8 mouse cellular contexts compared by ENCODE assay signal in genomic region chr2:118597673-118598568, GRCm38 (mm10). TPM values are rescaled to one million over a fixed set of nuclear protein-coding genes. Genes with fewer than 3 reads are reported as not detected.
DNase-seq lines count a peak whose midpoint lies in the region; ATAC-seq and TF ChIP-seq lines count a peak whose summit lies in the region.

Gene Bub1b (plus strand): TSS chr2:118598211.

- no peaks in the 10 kb centered on the region for H3K9me3 ChIP-seq in embryonic facial prominence, embryonic 15.5 days (replicated peaks)
- no peaks in the 10 kb centered on the region for H3K9me3 ChIP-seq in limb, embryonic 14.5 days (ENCODE audit: control insufficient read depth, low read length)
- no peaks in the 10 kb centered on the region for H3K9me3 ChIP-seq in midbrain, postnatal 0 days (ENCODE audit: low read length)

- H3K27me3 ChIP-seq in embryonic facial prominence, embryonic 15.5 days: no peaks in the 10 kb centered on the region
- no peaks in the 10 kb centered on the region for H3K27me3 ChIP-seq in limb, embryonic 14.5 days (ENCODE audit: control insufficient read depth, insufficient read depth, low read length)
- H3K27me3 ChIP-seq in midbrain, postnatal 0 days (ENCODE audit: insufficient read depth, low read length): no peaks in the 10 kb centered on the region

- 5% methylated on average over 41 of the region's 41 CpGs for WGBS in bone marrow, adult 2 months
- WGBS in embryonic facial prominence, embryonic 15.5 days: 5% methylated on average over 41 of the region's 41 CpGs
- 5% methylated on average over 41 of the region's 41 CpGs for WGBS in limb, embryonic 14.5 days
- 6% methylated on average over 41 of the region's 41 CpGs for WGBS in midbrain, postnatal 0 days

- H3K36me3 ChIP-seq in embryonic facial prominence, embryonic 15.5 days: peaks cover 11% of the 10 kb centered on the region; the same call in 1 of the 2 replicates
- peaks cover 18% of the 10 kb centered on the region for H3K36me3 ChIP-seq in limb, embryonic 14.5 days (ENCODE audit: control insufficient read depth, insufficient read depth, low read length)
- no peaks in the 10 kb centered on the region for H3K36me3 ChIP-seq in midbrain, postnatal 0 days (ENCODE audit: insufficient read depth, low read length)

- peak; percentile 6; the same call in 1 of the 2 replicates for TF ChIP-seq POLR2A in bone marrow, adult 2 months (IDR thresholded peaks at IDR 0.05; ENCODE audit: borderline replicate concordance, control insufficient read depth, low read depth, low read length)
- TF ChIP-seq POLR2A in limb, embryonic 14.5 days (IDR thresholded peaks at IDR 0.05; ENCODE audit: borderline replicate concordance, extremely low read depth, insufficient read depth, insufficient read length): peak; percentile 31; the same call in 1 of the 2 replicates

- TF ChIP-seq CTCF in bone marrow, adult 2 months (IDR thresholded peaks at IDR 0.05; ENCODE audit: control insufficient read depth, insufficient read depth, low read length): no peak
- no peak for TF ChIP-seq CTCF in midbrain, postnatal 0 days (IDR thresholded peaks at IDR 0.05)

- H3K4me2 ChIP-seq in embryonic facial prominence, embryonic 15.5 days (replicated peaks): peak within 1 kb of the TSS; percentile 72
- H3K4me2 ChIP-seq in limb, embryonic 14.5 days (replicated peaks; ENCODE audit: low read depth, low read length, severe bottlenecking): peak within 1 kb of the TSS; percentile 85
- peak within 1 kb of the TSS; percentile 75 for H3K4me2 ChIP-seq in midbrain, postnatal 0 days (ENCODE audit: low read depth, low read length, poor library complexity, severe bottlenecking)

- H3K4me1 ChIP-seq in bone marrow, adult 2 months (ENCODE audit: control insufficient read depth, insufficient read depth, low read length): peaks cover 6% of the 10 kb centered on the region
- H3K4me1 ChIP-seq in embryonic facial prominence, embryonic 15.5 days: peaks cover 25% of the 10 kb centered on the region
- H3K4me1 ChIP-seq in limb, embryonic 14.5 days (ENCODE audit: control insufficient read depth, insufficient read depth, low read length): peaks cover 18% of the 10 kb centered on the region
- H3K4me1 ChIP-seq in midbrain, postnatal 0 days (ENCODE audit: insufficient read depth, low read length): no peaks in the 10 kb centered on the region

- peak; percentile 94 for ATAC-seq in embryonic facial prominence, embryonic 15.5 days (ENCODE audit: insufficient number of reproducible peaks, low FRiP score, low TSS enrichment, low read depth)
- ATAC-seq in limb, embryonic 14.5 days (ENCODE audit: low FRiP score, low read depth): peak; percentile 98
- peak; percentile 96 for ATAC-seq in midbrain, postnatal 0 days (ENCODE audit: low FRiP score)

- H3K4me3 ChIP-seq in bone marrow, adult 2 months (replicated peaks; ENCODE audit: control insufficient read depth, low read depth, low read length): peak within 1 kb of the TSS; percentile 94
- H3K4me3 ChIP-seq in embryonic facial prominence, embryonic 15.5 days (replicated peaks): peak within 1 kb of the TSS; percentile 64
- H3K4me3 ChIP-seq in limb, embryonic 14.5 days (replicated peaks; ENCODE audit: low read length): peak within 1 kb of the TSS; percentile 63
- H3K4me3 ChIP-seq in midbrain, postnatal 0 days (ENCODE audit: low read depth, low read length): peak within 1 kb of the TSS; percentile 52

- H3K27ac ChIP-seq in bone marrow, adult 2 months (ENCODE audit: control insufficient read depth, insufficient read depth, low read depth, low read length, poor library complexity): peak within 1 kb of the TSS; percentile 28
- H3K27ac ChIP-seq in embryonic facial prominence, embryonic 15.5 days (replicated peaks): 0 out of 2 replicates have a peak within 1 kb of the TSS, but pooled peaks have one; percentile 1
- no peak within 1 kb of the TSS for H3K27ac ChIP-seq in limb, embryonic 14.5 days (replicated peaks; ENCODE audit: low read depth, low read length)
- no peak within 1 kb of the TSS for H3K27ac ChIP-seq in midbrain, postnatal 0 days (ENCODE audit: low read depth, low read length)

- DNase-seq in 416B (ENCODE audit: low read depth): peak; percentile 95
- DNase-seq in heart, adult 8-10 months (ENCODE audit: low spot score): peak; percentile 92
- DNase-seq in kidney, adult 9 months: peak; percentile 92
- DNase-seq in limb, embryonic 14.5 days (ENCODE audit: low spot score): peak; percentile 96
- peak; percentile 96 for DNase-seq in midbrain, postnatal 0 days (ENCODE audit: low spot score)
- peak; percentile 78 to 90 for DNase-seq in spleen, postnatal 14 days (ENCODE audit: low spot score in 2 of 2)

- H3K9ac ChIP-seq in embryonic facial prominence, embryonic 15.5 days: peak within 1 kb of the TSS; percentile 70
- H3K9ac ChIP-seq in limb, embryonic 14.5 days (ENCODE audit: low read depth, low read length, severe bottlenecking): peak within 1 kb of the TSS; percentile 60
- H3K9ac ChIP-seq in midbrain, postnatal 0 days (replicated peaks; ENCODE audit: low read length, poor library complexity, severe bottlenecking): peak within 1 kb of the TSS; percentile 37; the same call in 1 of the 2 replicates

RNA-seq across cellular contexts. Expression of gene Bub1b, which starts in this region (rescaled TPM):
- polyA plus RNA-seq in bone marrow, adult 2 months (2011; ENCODE audit: insufficient read depth, insufficient read length, low replicate concordance, missing spikeins): 35.3 and 44.1 TPM in 2 replicates
- polyA plus RNA-seq in embryonic facial prominence, embryonic 15.5 days (2015; fragmentation: Nextera tagmentation; extraction: Ambion mirVana): 58.3 and 60.6 TPM in 2 replicates
- total RNA-seq in heart, adult 8-10 months (2022): under 1 TPM; 0.56 to 0.94 (median 0.60) TPM
- 48.5 and 53.5 TPM in 2 replicates for polyA plus RNA-seq in limb, embryonic 14.5 days (2012; rRNA removed)
- 64.4 and 70.4 TPM in 2 replicates for polyA plus RNA-seq in limb, embryonic 14.5 days (2014; fragmentation: Nextera tagmentation; extraction: Ambion mirVana)
- total RNA-seq in midbrain, postnatal 0 days (2014; rRNA removed): 7.4 and 8.9 TPM in 2 replicates
- polyA plus RNA-seq in midbrain, postnatal 0 days (2015; fragmentation: Nextera tagmentation; extraction: Ambion mirVana): 3.0 and 4.2 TPM in 2 replicates

Comparison
In these comparisons a context has a peak if more than half of its experiments do, and no peak if none do; other contexts are left out.
1. Peak in DNase-seq in heart, adult 8-10 months; RNA of the gene not detected or under 1 TPM.
2. H3K27ac ChIP-seq: peak in bone marrow, adult 2 months (single experiment) and embryonic facial prominence, embryonic 15.5 days (single experiment); none in limb, embryonic 14.5 days (single experiment) and midbrain, postnatal 0 days (single experiment).
3. Peak in every context shown above with its lines, with median percentiles within 50 percentile points of each other: DNase-seq, H3K4me3 ChIP-seq, ATAC-seq, H3K4me2 ChIP-seq and H3K9ac ChIP-seq.